Mouse (Mus musculus): ENCODE measurements at regions not wholly inside any gene's neighbourhood (a gene's known extent, or its start where the extent isn't known, plus 50 kb on each side); places are given as distances from the start of the nearest gene placed in this dataset.

- Histone ChIP-seq H3K27ac (ENCODE audit: insufficient read depth, low read depth, low read length, poor library complexity, severe bottlenecking) (no peak overlapping the region), H3K9me3 (ENCODE audit: control insufficient read depth, insufficient read depth, low read depth, low read length) (no peaks in the 10 kb centered on the region), H3K36me3 (ENCODE audit: control insufficient read depth, insufficient read depth, low read length, poor library complexity, severe bottlenecking) (no peaks in the 10 kb centered on the region), H3K4me3 (ENCODE audit: insufficient read depth in 1 of 2, low read depth in 1 of 2, low read length in 2 of 2, poor library complexity in 1 of 2, severe bottlenecking in 1 of 2) (no peak overlapping the region), H3K4me1 (ENCODE audit: control insufficient read depth in 2 of 2, insufficient read depth in 2 of 2, low read length in 2 of 2, poor library complexity in 1 of 2) (no peaks in the 10 kb centered on the region), H3K9ac (ENCODE audit: insufficient read depth, low read depth, low read length, poor library complexity, severe bottlenecking) (no peak overlapping the region)
- in situ Hi-C loops (cut with MboI; ENCODE audit: low sequenced_read_pairs in 2 of 2, unreplicated experiment in 2 of 2): no loop called here
- no peak for TF ChIP-seq CHD2 (IDR thresholded peaks at IDR 0.05; ENCODE audit: low read depth, low read length)
- no peak for TF ChIP-seq ZNF384 (IDR thresholded peaks at IDR 0.05; ENCODE audit: low read depth, low read length)
- no peak for TF ChIP-seq ZC3H11A (IDR thresholded peaks at IDR 0.05; ENCODE audit: borderline replicate concordance, low read depth, low read length)
- no peak for TF ChIP-seq HCFC1 (IDR thresholded peaks at IDR 0.05; ENCODE audit: borderline replicate concordance, insufficient read depth, low read length)
- no peak for TF ChIP-seq MAFK (IDR thresholded peaks at IDR 0.05; ENCODE audit: insufficient read depth, low read depth, low read length)
- no peak for DNase-seq (ENCODE audit: low read depth, low spot score)
Observed at GRCm38 (mm10) chr4:4510180-4510920, 282.8 kb downstream of the Impad1 start.

GRCm38 (mm10) chr4:4509296-4509695, 283.9 kb downstream of the Impad1 start:
- Histone ChIP-seq H3K9ac (ENCODE audit: insufficient read depth, low read depth, low read length, poor library complexity, severe bottlenecking) (no peak overlapping the region), H3K27ac (ENCODE audit: insufficient read depth, low read depth, low read length, poor library complexity, severe bottlenecking) (no peak overlapping the region), H3K36me3 (ENCODE audit: control insufficient read depth, insufficient read depth, low read length, poor library complexity, severe bottlenecking) (no peaks in the 10 kb centered on the region), H3K4me3 (ENCODE audit: insufficient read depth in 1 of 2, low read depth in 1 of 2, low read length in 2 of 2, poor library complexity in 1 of 2, severe bottlenecking in 1 of 2) (no peak overlapping the region), H3K4me1 (ENCODE audit: control insufficient read depth in 2 of 2, insufficient read depth in 2 of 2, low read length in 2 of 2, poor library complexity in 1 of 2) (no peaks in the 10 kb centered on the region), H3K9me3 (ENCODE audit: control insufficient read depth, insufficient read depth, low read depth, low read length) (no peaks in the 10 kb centered on the region)
- in situ Hi-C loops (cut with MboI; ENCODE audit: low sequenced_read_pairs in 2 of 2, unreplicated experiment in 2 of 2): no loop called here
- DNase-seq (ENCODE audit: low read depth, low spot score): no peak
- TF ChIP-seq ZNF384 (IDR thresholded peaks at IDR 0.05; ENCODE audit: low read depth, low read length) (no peak), MAFK (IDR thresholded peaks at IDR 0.05; ENCODE audit: insufficient read depth, low read depth, low read length) (no peak), ZC3H11A (IDR thresholded peaks at IDR 0.05; ENCODE audit: borderline replicate concordance, low read depth, low read length) (no peak), HCFC1 (IDR thresholded peaks at IDR 0.05; ENCODE audit: borderline replicate concordance, insufficient read depth, low read length) (no peak), CHD2 (IDR thresholded peaks at IDR 0.05; ENCODE audit: low read depth, low read length) (no peak)

DNA sequence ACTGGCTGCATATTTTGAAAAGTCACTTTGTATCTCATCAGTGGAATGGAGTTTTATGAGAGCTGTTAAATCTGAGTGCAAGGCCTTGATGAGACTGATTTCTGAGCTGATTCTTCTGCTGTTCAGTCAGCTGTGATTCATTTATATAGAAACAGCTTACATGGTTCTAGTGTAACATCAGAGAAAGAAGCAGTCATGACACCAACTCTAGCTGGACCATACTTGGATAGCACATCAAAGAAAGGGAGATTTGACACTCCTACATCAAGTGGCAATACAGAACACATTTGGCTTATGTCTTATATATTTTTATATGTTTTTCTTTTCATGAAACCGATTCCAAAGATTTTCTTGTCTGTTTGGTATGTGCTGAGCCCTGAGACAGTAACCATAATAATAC, 296.0 kb downstream of the Impad1 start:
- no peak for DNase-seq (ENCODE audit: low read depth, low spot score)
- in situ Hi-C loops (cut with MboI; ENCODE audit: low sequenced_read_pairs in 2 of 2, unreplicated experiment in 2 of 2): no loop called here

DNA sequence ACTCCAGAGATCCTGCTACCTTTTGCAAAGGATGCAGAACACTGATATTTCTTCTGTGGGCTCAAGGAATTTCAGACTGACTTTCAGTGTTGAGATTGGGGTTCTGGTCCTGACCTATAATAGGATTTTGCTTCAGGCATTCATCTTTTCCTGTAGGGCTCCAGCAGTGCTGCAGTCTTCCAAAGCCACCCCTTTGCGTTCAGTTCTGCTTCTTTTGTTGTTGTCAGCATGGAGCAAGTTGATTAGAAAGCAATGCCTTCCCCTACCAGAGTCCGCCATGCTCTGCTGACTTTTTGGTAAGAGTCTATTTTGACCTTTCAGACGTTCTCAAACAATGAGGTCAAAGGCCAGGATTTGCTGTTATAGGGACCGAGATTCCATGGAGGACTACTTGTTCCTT, 297.0 kb downstream of the Impad1 start:
- no peaks in the 10 kb centered on the region for H3K36me3 ChIP-seq (ENCODE audit: control insufficient read depth, insufficient read depth, low read length, poor library complexity, severe bottlenecking)
- H3K9me3 ChIP-seq (ENCODE audit: control insufficient read depth, insufficient read depth, low read depth, low read length): no peaks in the 10 kb centered on the region
- H3K4me3 ChIP-seq (ENCODE audit: insufficient read depth in 1 of 2, low read depth in 1 of 2, low read length in 2 of 2, poor library complexity in 1 of 2, severe bottlenecking in 1 of 2): no peak overlapping the region
- DNase-seq (ENCODE audit: low read depth, low spot score): no peak
- in situ Hi-C loops (cut with MboI; ENCODE audit: low sequenced_read_pairs in 2 of 2, unreplicated experiment in 2 of 2): no loop called here
- H3K4me1 ChIP-seq (ENCODE audit: control insufficient read depth in 2 of 2, insufficient read depth in 2 of 2, low read length in 2 of 2, poor library complexity in 1 of 2): no peaks in the 10 kb centered on the region
- no peak overlapping the region for H3K9ac ChIP-seq (ENCODE audit: insufficient read depth, low read depth, low read length, poor library complexity, severe bottlenecking)
- H3K27ac ChIP-seq (ENCODE audit: insufficient read depth, low read depth, low read length, poor library complexity, severe bottlenecking): no peak overlapping the region
- TF ChIP-seq ZNF384 (IDR thresholded peaks at IDR 0.05; ENCODE audit: low read depth, low read length): no peak
- TF ChIP-seq ZC3H11A (IDR thresholded peaks at IDR 0.05; ENCODE audit: borderline replicate concordance, low read depth, low read length): no peak
- no peak for TF ChIP-seq CHD2 (IDR thresholded peaks at IDR 0.05; ENCODE audit: low read depth, low read length)
- no peak for TF ChIP-seq MAFK (IDR thresholded peaks at IDR 0.05; ENCODE audit: insufficient read depth, low read depth, low read length)
- TF ChIP-seq HCFC1 (IDR thresholded peaks at IDR 0.05; ENCODE audit: borderline replicate concordance, insufficient read depth, low read length): no peak

More for the DNA sequence above, 296.0 kb downstream of the Impad1 start:
- H3K4me3 ChIP-seq (ENCODE audit: insufficient read depth in 1 of 2, low read depth in 1 of 2, low read length in 2 of 2, poor library complexity in 1 of 2, severe bottlenecking in 1 of 2): no peak overlapping the region
- H3K9me3 ChIP-seq (ENCODE audit: control insufficient read depth, insufficient read depth, low read depth, low read length): no peaks in the 10 kb centered on the region
- no peaks in the 10 kb centered on the region for H3K36me3 ChIP-seq (ENCODE audit: control insufficient read depth, insufficient read depth, low read length, poor library complexity, severe bottlenecking)
- no peak overlapping the region for H3K27ac ChIP-seq (ENCODE audit: insufficient read depth, low read depth, low read length, poor library complexity, severe bottlenecking)
- TF ChIP-seq CHD2 (IDR thresholded peaks at IDR 0.05; ENCODE audit: low read depth, low read length) (no peak), HCFC1 (IDR thresholded peaks at IDR 0.05; ENCODE audit: borderline replicate concordance, insufficient read depth, low read length) (no peak)
- H3K4me1 ChIP-seq (ENCODE audit: control insufficient read depth in 2 of 2, insufficient read depth in 2 of 2, low read length in 2 of 2, poor library complexity in 1 of 2): no peaks in the 10 kb centered on the region
- no peak overlapping the region for H3K9ac ChIP-seq (ENCODE audit: insufficient read depth, low read depth, low read length, poor library complexity, severe bottlenecking)

All from ES-E14 (cell line).